Mouse (Mus musculus) induced T-regulatory cell, adult 2 months (primary cell): ENCODE results near the gene Nrxn2.

Experiments used
- DNase-seq: peaks from one replicate; pipeline ENCODE4 v3.0.0-alpha.2; 2012; ENCODE audit warnings: low read depth

The Nrxn2 gene

DNA sequence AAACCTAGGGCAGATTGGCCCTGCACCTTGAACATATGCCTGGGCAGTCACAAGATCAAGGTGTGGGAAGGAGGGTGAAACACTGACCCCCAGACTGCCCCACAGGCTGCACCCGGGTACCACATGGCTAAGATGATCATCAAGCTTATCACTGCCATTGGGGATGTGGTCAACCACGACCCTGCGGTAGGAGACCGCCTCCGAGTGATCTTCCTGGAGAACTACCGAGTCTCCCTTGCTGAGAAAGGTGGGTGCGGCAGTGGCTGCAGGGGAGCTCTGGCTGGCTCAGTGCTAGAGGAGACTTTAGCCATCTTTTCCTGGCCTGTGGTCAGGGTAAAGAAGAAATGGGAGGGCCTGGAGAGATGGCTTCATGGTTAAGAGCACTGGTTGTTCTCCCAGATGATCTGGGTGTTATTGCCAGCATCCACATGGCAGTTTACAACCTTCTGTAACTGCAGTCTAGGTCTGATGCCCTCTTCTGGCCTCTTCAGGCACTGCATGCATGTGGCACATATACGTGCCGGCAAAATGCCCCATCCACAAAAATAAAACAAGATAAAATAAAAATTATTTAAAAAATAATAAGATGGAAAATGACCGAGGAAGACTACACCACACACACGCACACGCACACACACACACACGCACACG is 25.7 kb upstream of the Nrxn2 start:
- peak; percentile 71 for DNase-seq

DNA sequence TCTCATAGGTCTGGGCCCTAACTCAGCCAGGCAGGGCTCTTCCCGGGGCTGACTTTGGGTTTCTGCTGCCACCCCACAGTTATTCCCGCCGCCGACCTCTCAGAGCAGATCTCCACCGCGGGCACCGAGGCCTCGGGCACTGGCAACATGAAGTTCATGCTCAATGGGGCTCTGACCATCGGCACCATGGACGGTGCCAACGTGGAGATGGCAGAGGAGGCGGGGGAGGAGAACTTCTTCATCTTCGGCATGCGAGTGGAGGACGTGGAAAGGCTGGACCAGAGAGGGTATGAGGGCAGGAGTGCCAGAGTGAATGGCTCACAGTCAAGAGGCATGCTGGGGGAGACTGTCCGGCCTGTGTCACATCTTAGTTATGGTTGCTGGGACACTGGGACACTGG is 24.9 kb upstream of the Nrxn2 start:
- no peak for DNase-seq

DNA sequence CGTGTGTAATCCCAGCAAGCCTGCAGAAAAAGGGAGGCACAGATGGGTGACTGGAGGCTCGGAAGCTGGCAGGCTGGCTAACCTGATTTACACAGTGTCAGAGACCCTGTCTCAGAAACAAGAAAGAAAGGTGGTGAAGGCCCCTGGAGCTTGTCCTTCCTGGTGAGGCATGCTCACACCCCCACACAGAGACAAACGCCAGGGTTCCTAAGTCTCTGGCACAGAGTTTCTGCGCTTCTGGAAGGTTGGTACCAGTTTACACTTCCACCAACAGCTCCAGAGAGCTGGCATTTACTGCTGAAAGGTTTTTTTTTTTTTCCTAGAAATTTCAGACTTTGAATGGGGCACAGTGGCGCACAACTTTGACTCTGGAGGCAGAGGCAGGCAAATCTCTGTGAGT is 22.3 kb upstream of the Nrxn2 start:
- no peak for DNase-seq

DNA sequence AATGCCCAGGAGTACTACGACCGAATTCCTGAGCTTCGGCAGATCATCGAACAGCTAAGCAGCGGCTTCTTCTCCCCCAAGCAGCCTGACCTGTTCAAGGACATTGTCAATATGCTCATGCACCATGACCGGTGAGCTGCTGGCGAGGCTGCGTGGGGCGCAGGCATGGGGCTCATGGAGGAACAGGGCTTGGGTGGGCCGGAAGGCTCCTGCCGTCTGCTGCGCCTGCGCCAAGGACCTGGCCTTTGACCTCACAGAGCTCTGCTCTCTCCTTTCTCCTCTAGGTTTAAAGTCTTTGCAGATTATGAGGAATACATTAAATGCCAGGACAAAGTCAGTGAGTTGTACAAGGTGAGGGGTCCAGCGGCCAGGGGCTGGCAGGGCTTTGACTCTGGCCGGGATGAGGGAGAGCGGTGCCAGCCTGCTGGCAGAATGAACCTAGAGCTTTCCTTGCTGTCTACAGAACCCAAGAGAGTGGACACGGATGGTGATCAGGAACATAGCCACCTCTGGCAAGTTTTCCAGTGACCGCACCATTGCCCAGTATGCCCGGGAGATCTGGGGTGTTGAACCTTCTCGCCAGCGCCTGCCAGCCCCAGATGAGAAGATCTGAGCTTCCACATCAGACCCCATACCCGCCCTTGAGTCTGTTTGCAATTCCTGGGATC is 20.8 kb upstream of the Nrxn2 start:
- DNase-seq = no peak

DNA sequence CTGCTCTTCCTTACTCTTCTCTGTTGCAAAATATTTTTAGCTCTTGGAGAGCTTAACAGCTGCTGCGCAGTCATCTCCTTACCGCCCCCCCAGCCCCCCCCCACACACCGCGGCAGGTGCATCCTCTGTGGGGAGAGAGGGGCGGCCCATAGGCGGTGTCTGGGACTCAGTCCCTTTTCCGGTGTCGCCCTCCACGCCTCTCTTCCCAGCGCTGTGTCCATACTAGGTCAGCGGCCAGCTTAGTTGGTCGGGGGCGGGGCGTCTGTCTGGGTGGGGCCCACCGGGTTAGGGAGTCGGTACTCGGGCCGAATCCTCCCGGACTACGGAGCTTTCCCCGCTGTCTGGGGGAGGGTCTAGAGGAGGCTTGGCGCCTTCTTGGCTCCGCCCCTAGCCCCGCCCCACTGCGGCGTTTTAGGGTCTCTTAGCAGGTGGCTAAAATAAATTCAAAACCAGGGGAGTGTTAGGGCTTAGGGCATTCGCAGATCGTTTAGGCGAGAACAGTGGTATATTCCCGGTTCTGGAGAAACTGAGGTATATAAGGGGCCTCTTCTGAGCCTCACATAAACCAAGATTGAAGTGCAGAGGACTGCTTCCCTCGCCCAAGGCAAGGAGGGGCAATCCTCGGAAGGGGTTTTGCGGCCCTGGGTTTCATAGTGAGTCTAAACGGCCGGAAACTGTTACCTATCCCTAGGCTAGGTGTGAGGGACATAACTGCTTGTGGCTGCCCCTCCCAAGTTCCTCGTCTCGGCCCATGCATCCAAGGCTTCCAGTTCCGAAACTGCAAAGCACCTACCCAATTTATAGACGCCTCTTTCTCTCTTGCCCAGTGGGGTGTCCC is 19.9 kb upstream of the Nrxn2 start:
- DNase-seq = peak; percentile 89

DNA sequence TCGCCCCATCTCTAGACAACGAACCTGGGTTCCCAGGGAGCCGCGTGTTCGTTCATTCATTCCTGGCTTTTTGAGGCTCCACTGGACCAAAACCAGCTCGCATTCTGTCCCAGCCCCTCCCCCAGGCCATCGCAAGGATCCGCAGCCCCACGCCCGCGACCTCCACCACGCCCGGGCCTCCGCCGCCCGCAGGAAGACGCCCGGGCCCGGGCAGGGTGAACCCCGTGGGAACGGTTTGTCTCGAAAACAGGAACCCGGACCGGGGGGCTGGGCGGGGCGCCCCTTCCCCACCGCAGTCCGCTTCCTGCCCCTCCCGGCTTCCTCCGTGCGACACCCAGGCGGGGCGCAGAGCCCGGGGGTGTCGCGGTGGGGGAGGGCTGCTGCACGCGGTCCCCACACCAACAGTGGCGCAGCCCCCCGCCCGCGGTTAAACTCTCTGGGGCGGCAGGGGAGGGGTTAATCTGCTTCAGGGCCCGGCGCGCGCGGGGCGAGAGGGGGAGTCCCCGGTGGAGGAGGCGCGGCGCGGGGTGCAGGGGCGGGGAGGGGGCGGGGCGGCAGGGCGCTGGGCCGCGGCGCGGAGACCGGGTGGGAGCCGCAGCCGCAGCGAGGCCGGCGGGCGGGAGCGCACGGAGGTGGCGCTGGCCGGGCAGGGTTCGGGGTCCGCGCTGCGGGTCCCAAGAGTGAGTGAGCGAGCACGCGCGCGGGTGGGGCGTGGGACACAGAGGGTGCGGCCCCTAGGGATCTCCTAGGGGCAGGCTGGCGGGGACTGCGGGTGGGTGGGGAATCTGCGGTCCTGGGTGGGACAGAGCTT is 19.0 kb upstream of the Nrxn2 start, which contains the start of gene Rasgrp2:
Gene Rasgrp2, plus strand, starts transcription at position 56 of the 811 bp plus-strand sequence.
- peak; percentile 94 for DNase-seq

DNA sequence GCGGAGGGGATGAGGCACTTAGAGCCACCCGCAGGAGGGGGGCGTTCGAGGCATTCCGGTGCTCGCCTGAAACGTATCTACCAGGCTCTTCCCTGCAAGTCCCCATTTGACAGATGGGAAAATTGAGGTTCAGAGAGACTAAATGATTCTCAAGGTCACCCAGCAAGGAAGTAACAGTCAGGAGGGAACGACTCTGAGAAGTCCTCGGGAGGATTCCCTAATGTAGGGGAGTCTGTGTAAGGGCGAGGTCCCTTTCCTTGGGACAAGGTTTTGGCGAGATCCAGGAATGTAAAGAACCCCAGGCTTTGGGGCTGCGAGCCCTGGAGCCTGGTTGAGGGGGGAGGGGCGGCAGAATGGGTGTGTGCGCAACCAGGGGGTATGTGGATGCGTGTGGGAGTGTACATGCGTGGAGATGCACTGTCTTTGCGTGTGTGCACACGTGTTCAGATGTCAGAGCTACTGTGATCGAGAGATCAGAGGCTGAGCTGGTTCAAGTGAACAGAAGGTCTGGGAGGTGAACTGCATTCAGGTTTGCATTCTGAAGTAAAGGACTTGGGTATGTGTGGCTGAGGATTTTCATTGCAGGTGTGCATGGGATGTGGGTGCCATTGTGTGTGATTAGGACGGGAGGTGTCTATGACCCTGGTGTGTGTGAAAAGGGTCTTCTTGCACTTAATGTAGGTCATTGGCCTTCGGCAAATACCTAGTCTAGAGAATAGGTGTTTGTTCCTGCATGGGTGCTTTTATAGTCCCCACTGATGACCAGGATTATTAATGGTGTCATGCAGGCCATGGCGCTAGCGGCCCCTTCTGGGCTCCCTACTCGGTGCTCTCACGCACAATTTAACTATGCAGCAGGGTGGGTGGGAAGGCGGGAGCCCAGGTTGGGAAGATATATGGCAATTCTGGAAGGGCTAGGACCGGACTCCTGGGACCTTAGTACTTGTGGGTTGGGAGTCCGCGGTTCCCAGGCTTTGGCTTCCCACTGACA is 18.1 kb upstream of the Nrxn2 start:
- DNase-seq = peak; percentile 84

DNA sequence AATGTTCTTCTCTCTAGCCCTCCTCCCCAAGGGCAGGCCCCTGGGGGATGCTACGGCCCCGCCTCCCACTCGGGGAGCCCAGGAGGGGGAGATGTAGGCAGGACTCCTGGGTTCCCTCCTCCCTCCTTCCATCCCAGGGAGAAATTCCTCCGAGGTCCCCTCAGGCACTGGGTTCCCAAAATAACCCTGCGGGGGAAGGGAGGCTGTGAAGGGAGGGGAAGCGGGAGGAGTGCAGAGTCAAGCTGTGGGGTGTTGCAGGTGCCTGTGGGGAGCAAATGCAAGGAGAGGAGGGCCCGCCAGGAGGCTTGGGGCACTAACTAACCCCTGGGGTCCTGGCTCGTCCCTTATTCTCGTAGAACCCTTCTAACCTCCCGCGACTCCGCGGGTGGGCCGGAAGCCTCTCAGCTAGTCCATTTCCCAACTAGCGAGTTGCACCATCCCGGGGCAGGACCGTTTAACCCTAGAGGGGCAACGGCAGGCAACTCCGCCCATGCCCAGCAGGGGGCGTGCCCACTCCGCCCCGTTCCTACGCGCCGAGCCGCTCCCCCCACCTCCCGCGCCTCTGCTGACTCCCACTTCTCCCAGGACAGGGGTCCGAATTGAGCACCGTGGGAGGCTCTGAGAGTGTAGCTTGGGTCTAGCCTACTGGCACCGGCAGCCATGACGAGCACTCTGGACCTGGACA is 17.3 kb upstream of the Nrxn2 start:
- peak; percentile 88 for DNase-seq

DNA sequence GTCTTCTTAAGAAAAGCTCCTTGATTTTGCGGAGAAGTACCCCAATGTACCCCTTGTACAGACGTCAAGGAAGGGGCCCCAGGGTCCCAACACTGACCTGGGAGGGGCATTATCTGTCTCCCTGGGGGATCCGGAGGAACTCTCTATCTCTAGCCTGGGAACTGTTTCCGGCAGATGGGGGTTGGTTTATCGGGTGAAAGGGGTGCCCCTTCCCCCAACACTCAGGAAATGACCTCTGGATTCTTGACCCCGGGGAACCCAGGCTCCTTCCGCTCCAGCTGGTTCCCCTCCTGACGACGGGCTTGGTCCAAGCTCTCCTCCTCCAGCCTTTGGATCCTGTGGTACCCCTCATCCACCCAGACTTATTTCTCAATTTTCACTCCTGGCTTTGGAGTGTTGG is 16.6 kb upstream of the Nrxn2 start:
- no peak for DNase-seq

DNA sequence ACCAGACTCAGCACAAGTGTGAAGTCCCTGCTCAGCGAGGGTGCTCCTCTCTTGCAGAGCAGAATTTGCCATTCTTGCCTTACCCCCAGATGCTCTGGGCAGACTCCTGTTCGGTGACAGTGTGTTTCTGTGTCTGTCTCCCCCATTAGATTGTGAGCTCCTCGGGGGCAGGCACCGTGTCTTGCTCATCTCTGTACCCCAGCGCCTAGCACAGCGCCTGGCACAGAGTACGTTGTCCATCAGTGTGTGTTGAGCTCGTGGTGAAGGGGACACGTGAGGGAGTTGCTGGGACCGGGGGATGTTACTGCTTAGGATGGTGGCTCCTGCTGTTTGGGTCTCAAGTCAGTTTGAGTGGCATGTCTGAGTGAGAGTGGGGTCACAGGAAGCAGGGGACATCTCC is 14.7 kb upstream of the Nrxn2 start:
- no peak for DNase-seq

DNA sequence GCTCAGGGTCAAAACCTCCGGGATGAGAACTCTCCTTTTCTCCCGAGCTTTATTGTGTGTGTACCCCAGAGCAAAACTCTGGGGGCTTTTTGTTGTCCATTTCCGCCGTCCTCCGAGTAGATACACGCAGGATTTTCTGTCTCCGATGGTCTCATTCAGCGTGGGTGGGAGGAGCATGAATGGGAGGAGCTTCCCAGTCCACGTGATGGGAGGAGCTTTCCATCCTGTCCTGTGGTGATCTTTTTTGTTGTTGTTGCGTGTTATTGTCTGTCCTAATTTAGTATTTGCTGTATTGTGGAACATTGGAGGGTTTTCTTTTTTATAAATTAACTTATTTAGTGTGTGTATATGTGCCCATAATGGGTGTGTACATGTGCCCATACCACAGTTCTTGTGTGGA is 13.1 kb upstream of the Nrxn2 start:
- DNase-seq = no peak

DNA sequence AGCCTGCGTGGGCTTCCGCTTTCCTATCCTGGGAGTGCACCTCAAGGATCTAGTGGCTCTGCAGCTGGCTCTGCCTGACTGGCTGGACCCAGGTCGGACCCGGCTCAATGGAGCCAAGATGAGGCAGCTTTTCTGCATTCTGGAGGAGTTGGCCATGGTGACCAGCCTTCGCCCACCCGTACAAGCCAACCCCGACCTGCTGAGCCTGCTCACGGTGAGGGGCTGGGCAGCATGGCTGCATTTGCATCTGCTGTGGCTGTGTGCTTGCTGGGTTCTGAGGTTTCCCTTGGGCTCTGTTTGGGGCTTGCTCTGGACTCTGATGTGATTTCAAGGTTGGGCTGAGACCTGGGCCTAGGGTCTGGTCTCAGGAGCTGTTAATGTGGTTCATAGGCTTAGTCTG is 11.4 kb upstream of the Nrxn2 start:
- DNase-seq = no peak

DNA sequence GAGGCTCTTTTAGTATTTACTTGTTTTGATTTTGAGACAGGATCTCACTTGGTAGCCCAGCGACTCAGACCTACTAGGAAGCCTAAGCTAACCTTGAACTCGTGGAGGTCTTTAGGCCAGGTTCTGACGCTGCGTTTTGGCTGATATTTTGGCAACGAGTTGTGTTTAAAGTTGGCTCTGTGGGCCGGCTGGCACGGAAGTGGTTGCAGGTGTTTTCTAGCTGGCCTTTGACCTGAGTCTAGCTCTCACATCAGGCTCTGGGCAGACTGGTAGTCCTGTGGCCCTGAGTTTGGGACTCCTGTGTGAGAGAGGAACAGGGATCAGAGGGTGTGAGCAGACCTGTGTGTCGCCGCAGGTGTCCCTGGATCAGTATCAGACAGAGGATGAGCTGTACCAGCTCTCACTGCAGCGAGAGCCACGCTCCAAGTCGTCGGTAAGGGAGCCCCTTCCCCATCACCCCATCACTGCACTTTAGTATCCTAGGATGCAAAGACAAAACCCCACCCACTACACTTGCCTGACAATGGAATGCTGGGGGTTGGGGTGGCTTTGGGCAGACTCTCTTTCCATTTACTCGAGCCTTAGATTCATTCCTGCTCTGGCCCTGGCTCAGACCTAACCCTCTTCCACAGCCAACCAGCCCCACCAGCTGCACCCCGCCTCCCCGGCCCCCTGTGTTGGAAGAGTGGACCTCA is 10.6 kb upstream of the Nrxn2 start:
- DNase-seq = no peak

DNA sequence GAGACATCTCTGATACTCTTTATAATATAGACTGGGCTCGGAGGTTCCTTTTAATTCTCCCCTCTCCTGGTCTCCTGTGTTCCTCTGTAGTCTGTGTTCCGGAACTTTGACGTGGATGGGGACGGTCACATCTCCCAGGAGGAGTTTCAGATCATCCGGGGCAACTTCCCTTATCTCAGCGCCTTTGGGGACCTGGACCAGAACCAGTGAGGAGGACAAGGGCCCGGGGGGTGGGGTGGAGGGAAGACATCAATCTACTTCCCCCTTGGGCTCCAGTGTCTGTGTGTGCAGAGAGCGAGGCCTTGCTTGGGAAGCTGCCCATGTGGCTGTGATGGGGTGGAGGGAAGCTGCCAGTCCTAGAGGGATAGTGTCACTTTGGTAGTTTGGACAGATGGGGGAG is 9.8 kb upstream of the Nrxn2 start:
- DNase-seq = no peak

DNA sequence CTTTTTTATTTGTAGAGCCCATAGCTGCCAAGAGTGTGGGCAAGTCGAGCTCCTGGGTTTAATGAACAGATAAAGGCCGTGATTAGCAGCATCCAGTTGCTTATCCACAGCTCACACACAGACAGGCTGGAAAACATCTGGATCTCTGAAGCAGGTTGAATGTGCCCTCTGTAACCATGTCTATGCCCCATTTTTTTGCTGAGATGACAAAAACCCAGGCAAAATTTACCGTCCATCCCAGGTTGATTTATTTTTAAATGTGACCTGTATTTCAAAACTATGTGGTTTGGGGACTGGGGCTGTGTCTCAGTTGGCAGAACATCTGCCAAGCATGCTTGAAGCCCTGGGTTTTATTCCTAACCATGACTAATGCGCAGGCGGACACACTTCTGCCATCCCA is 9.4 kb upstream of the Nrxn2 start:
- no peak for DNase-seq

DNA sequence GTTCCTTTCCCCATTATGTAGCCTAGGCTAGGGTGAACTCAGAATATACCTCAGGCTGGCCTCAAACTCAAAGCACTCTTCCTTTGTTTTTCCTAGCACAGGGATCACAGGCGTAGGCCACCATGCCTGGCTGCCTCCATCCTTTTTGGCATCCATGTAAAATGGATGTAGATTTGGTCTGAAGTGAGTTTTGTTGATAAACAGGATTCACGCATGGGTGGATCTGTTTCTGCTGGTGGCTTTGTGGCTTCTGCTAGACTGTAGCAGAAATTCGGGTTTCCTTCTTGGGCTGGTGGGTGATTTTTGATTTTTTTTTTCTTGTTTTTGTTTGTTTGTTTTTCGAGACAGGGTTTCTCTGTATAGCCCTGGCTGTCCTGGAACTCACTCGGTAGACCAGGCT is 8.6 kb upstream of the Nrxn2 start:
- DNase-seq = no peak

DNA sequence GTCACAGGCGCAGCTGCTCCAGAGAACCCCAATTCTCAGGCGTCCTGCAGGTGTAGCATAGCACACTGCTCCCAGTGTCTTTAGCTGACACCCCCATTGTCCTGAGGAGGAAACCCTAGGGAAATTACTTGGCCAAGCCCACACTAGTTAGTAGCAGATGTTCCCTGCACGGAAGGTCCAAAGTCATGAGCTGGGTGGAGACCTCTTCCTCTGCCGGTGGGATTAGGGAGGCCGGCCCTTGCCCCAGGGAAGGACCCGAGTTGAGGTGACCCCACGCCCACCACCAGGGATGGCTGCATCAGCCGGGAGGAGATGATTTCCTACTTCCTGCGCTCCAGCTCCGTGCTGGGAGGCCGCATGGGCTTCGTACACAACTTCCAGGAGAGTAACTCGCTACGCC is 5.7 kb upstream of the Nrxn2 start:
- DNase-seq = no peak

DNA sequence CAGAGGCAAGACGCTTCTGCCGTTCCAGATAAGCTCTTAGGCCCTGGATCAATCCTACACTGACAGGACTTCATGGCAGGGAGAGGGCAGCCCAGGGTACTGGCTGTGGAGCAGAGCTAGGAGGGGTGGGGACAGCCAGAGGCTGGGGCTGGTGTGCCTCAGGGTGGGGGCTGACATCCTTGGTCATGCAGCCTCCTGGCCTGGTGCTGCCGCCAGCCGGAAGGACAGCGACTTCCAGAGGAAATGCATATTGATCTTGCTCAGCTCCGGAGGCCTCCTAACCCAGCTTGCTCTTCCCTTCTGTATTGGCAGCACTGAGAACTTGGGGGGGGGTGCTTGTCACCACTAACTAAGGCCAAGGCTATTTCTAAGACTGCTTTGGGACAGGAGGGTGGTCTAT is 3.1 kb upstream of the Nrxn2 start:
- DNase-seq = no peak

DNA sequence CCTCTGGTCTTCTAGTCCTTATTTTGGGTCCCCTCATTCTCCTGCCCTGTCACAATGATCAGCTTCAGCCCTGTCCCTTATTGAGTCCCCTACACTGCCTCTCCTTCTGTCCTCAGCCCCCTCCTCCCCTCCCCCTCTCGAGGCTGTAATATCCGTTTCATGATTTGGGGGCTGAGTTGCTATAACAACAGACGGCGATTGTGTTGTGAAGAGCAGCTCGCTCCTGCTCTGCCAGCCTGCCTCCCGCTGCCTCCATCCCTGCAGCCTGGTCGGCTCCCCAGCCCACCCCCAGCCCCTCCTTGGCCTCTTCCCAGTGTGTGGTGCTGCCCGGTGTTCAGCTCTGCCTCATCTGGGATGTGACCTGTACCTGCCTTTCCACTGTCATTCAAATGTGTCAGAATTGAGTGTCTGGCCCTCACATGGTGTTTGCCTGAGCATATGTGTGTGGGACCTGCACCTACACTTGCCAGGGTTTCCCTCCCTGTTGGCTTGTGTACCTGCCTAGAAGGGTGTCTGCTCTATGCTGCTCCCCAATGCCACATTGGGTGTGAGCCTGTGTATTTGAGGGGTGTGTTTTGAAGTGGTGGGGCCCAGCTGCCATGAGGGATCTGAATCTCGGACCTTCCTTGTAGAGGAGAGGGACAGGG is 2.3 kb upstream of the Nrxn2 start:
- no peak for DNase-seq
